Mouse (Mus musculus) embryonic fibroblast, embryonic 13.5 days (primary cell): ENCODE measurements around the gene Stk24. TPM values are rescaled to one million over a fixed set of nuclear protein-coding genes. Genes with fewer than 3 reads are reported as not detected.

Source experiments
- H3K27ac ChIP-seq: 2 replicates; pipeline ENCODE4 v1.5.1; 2012; ENCODE audit warnings: low read length, control low read depth, inconsistent platforms; ENCODE audit not compliant: insufficient read depth
- H3K4me1 ChIP-seq: 2 replicates; pipeline ENCODE4 v1.6.1; 2011; ENCODE audit warnings: low read length; ENCODE audit not compliant: control insufficient read depth, insufficient read depth
- H3K4me3 ChIP-seq: 2 replicates; pipeline ENCODE4 v1.5.1; 2011; ENCODE audit warnings: mild to moderate bottlenecking, control low read depth, low read length; ENCODE audit not compliant: insufficient read depth
- CTCF ChIP-seq: IDR thresholded peaks from 2 replicates; pipeline ENCODE4 v1.5.1; 2011; ENCODE audit warnings: mild to moderate bottlenecking, control low read depth, low read length, moderate library complexity, borderline replicate concordance; ENCODE audit not compliant: insufficient read depth
- POLR2A ChIP-seq: IDR thresholded peaks from 2 replicates; pipeline ENCODE4 v1.6.1; 2011; ENCODE audit warnings: low read depth, mild to moderate bottlenecking, control low read depth, low read length, moderate library complexity
- polyA plus RNA-seq: library from polyadenylated mRNA; stranded (reverse); fragments of >200 nt; gene quantifications from 2 replicates; pipeline ENCODE4 v1.2.4, GENCODE M21; 2011; ENCODE audit warnings: low read depth; ENCODE audit not compliant: missing spikeins, insufficient read length

The Stk24 gene
- polyA plus RNA-seq, 1 experiment, result 102 TPM

- H3K4me1 ChIP-seq, result 0 out of 2 replicates have a peak, but pooled peaks cover 3% of the 10 kb centered on the region
- no peak overlapping the region for H3K27ac ChIP-seq
- no peak overlapping the region for H3K4me3 ChIP-seq
- TF ChIP-seq CTCF (no peak), POLR2A (no peak)
Observed at GRCm38 (mm10) chr14:121316631-121317311, 63.0 kb downstream of the Stk24 start.

- TF ChIP-seq CTCF (no peak), POLR2A (no peak)
- no peak overlapping the region for H3K4me3 ChIP-seq
- H3K27ac ChIP-seq, result no peak overlapping the region
- H3K4me1 ChIP-seq, result 0 out of 2 replicates have a peak, but pooled peaks cover 3% of the 10 kb centered on the region
Observed at GRCm38 (mm10) chr14:121316136-121316535, 63.7 kb downstream of the Stk24 start.

- no peak for TF ChIP-seq CTCF
- TF ChIP-seq POLR2A, result no peak
- Histone ChIP-seq H3K4me3 (no peak overlapping the region), H3K4me1 (0 out of 2 replicates have a peak, but pooled peaks cover 3% of the 10 kb centered on the region), H3K27ac (no peak overlapping the region)
Observed at GRCm38 (mm10) chr14:121314934-121315333, 64.9 kb downstream of the Stk24 start.

- no peak for TF ChIP-seq POLR2A
- TF ChIP-seq CTCF, result no peak
- Histone ChIP-seq H3K27ac (no peak overlapping the region), H3K4me1 (0 out of 2 replicates have a peak, but pooled peaks cover 3% of the 10 kb centered on the region), H3K4me3 (no peak overlapping the region)
Observed at GRCm38 (mm10) chr14:121313283-121313682, 66.5 kb downstream of the Stk24 start.

- no peak overlapping the region for H3K27ac ChIP-seq
- TF ChIP-seq POLR2A (no peak), CTCF (no peak)
- no peak overlapping the region for H3K4me3 ChIP-seq
- H3K4me1 ChIP-seq, result no peaks in the 10 kb centered on the region
Observed at GRCm38 (mm10) chr14:121311083-121311482, 68.7 kb downstream of the Stk24 start.

GRCm38 (mm10) chr14:121310325-121311080 is 69.3 kb downstream of the Stk24 start:
- TF ChIP-seq CTCF (no peak), POLR2A (no peak)
- no peak overlapping the region for H3K27ac ChIP-seq
- H3K4me3 ChIP-seq, result no peak overlapping the region
- H3K4me1 ChIP-seq, result no peaks in the 10 kb centered on the region

GRCm38 (mm10) chr14:121309909-121310308 is 69.9 kb downstream of the Stk24 start:
- Histone ChIP-seq H3K4me3 (no peak overlapping the region), H3K4me1 (no peaks in the 10 kb centered on the region), H3K27ac (no peak overlapping the region)
- no peak for TF ChIP-seq POLR2A
- TF ChIP-seq CTCF, result no peak

- Histone ChIP-seq H3K4me3 (no peak overlapping the region), H3K27ac (no peak overlapping the region), H3K4me1 (no peaks in the 10 kb centered on the region; the same call in 1 of the 2 replicates)
- no peak for TF ChIP-seq CTCF
- no peak for TF ChIP-seq POLR2A
Observed at GRCm38 (mm10) chr14:121305316-121306064, 74.3 kb downstream of the Stk24 start.

GRCm38 (mm10) chr14:121304523-121304922 is 75.3 kb downstream of the Stk24 start:
- Histone ChIP-seq H3K4me1 (no peaks in the 10 kb centered on the region; the same call in 1 of the 2 replicates), H3K27ac (no peak overlapping the region), H3K4me3 (no peak overlapping the region)
- TF ChIP-seq CTCF (no peak), POLR2A (no peak)
